Mouse (Mus musculus) liver, embryonic 13.5 days (tissue): ENCODE measurements at regions not wholly inside any gene's neighbourhood (a gene's known extent, or its start where the extent isn't known, plus 50 kb on each side); places are given as distances from the start of the nearest gene placed in this dataset.

Experiments used
- ATAC-seq: fragments of 200-750 bp; cut with Nextera tagmentation; 2 replicates; pipeline ENCODE4 v1.8.0; 2017; ENCODE audit warnings: low read depth, mild to moderate bottlenecking, moderate number of reproducible peaks, moderate library complexity
- DNase-seq: peaks from one replicate; pipeline ENCODE4 v3.0.0; 2022
- H3K27ac ChIP-seq: fragments of 300-500 bp; sonication (generic); 2 replicates; pipeline ENCODE4 v1.5.1; 2015; ENCODE audit warnings: moderate library complexity, mild to moderate bottlenecking, inconsistent platforms
- H3K27me3 ChIP-seq: fragments of 300-500 bp; sonication (generic); 2 replicates; pipeline ENCODE4 v1.6.1; 2015; ENCODE audit warnings: mild to moderate bottlenecking, inconsistent platforms
- H3K36me3 ChIP-seq: fragments of 300-500 bp; sonication (generic); 2 replicates; pipeline ENCODE4 v1.6.1; 2015; ENCODE audit warnings: mild to moderate bottlenecking, inconsistent platforms
- H3K4me1 ChIP-seq: fragments of 300-500 bp; sonication (generic); replicated peaks from 2 replicates; pipeline ENCODE4 v1.6.1; 2015; ENCODE audit warnings: inconsistent platforms
- H3K4me2 ChIP-seq: fragments of 300-500 bp; sonication (generic); 2 replicates; pipeline ENCODE4 v1.6.1; 2015; ENCODE audit warnings: inconsistent platforms, mild to moderate bottlenecking, moderate library complexity
- H3K4me3 ChIP-seq: fragments of 300-500 bp; sonication (generic); replicated peaks from 2 replicates; pipeline ENCODE4 v1.5.1; 2015; ENCODE audit warnings: mild to moderate bottlenecking, inconsistent platforms
- H3K9ac ChIP-seq: fragments of 300-500 bp; sonication (generic); 2 replicates; pipeline ENCODE4 v1.6.1; 2015; ENCODE audit warnings: mild to moderate bottlenecking, inconsistent platforms
- H3K9me3 ChIP-seq: fragments of 300-500 bp; sonication (generic); replicated peaks from 2 replicates; pipeline ENCODE4 v1.6.1; 2016; ENCODE audit warnings: inconsistent platforms
- WGBS: fragments of 180-500 bp; shearing (Covaris S2); methylation state at CpG from one replicate; pipeline ENCODE4 v1.1.7; 2015; ENCODE audit not compliant: insufficient replicate concordance; 5-methylcytosine and 5-hydroxymethylcytosine counted together

GRCm38 (mm10) chr16:58300098-58300497 is 108.1 kb upstream of the Dcbld2 start:
- ATAC-seq (no peak), DNase-seq (no peak)
- Histone ChIP-seq H3K36me3 (no peaks in the 10 kb centered on the region), H3K4me3 (no peak overlapping the region), H3K9ac (no peak overlapping the region), H3K27ac (no peak overlapping the region), H3K27me3 (no peaks in the 10 kb centered on the region), H3K4me1 (no peaks in the 10 kb centered on the region), H3K9me3 (no peaks in the 10 kb centered on the region), H3K4me2 (no peak overlapping the region)
- WGBS: 72% methylated on average over 6 of the region's 6 CpGs

DNA sequence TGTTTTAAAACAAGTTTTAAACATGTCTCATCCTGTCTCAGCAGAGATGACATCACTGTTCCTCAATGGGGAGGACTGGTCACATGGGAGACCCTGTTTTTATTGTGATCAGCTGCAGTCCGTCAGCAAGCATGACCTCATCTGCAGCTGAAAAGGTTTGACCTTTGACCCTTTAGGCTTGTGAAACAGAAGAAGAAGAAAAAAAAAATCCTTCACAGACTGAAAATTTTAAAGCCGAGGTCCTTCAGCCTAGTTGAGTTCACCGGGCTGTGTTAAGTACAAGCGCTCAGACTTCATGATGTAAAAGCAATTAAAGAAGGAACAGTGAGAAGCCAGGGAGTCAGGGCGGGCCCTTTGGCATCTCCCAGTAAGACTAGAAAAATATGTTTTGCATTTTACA is 104.7 kb upstream of the Dcbld2 start:
- DNase-seq (no peak), ATAC-seq (no peak)
- Histone ChIP-seq H3K27me3 (no peaks in the 10 kb centered on the region), H3K4me3 (no peak overlapping the region), H3K4me2 (no peak overlapping the region), H3K9ac (no peak overlapping the region), H3K27ac (no peak overlapping the region), H3K9me3 (no peaks in the 10 kb centered on the region), H3K4me1 (no peaks in the 10 kb centered on the region), H3K36me3 (no peaks in the 10 kb centered on the region)
- 56% methylated on average over 5 of the region's 5 CpGs for WGBS

GRCm38 (mm10) chr16:58316889-58317455 is 91.3 kb upstream of the Dcbld2 start:
- DNase-seq (no peak), ATAC-seq (no peak)
- no peaks in the 10 kb centered on the region for H3K36me3 ChIP-seq
- no peak overlapping the region for H3K4me3 ChIP-seq
- WGBS: 66% methylated on average over 6 of the region's 6 CpGs
- no peaks in the 10 kb centered on the region for H3K27me3 ChIP-seq
- no peak overlapping the region for H3K9ac ChIP-seq
- no peak overlapping the region for H3K27ac ChIP-seq
- no peaks in the 10 kb centered on the region for H3K4me1 ChIP-seq
- H3K9me3 ChIP-seq: no peaks in the 10 kb centered on the region
- no peak overlapping the region for H3K4me2 ChIP-seq

DNA sequence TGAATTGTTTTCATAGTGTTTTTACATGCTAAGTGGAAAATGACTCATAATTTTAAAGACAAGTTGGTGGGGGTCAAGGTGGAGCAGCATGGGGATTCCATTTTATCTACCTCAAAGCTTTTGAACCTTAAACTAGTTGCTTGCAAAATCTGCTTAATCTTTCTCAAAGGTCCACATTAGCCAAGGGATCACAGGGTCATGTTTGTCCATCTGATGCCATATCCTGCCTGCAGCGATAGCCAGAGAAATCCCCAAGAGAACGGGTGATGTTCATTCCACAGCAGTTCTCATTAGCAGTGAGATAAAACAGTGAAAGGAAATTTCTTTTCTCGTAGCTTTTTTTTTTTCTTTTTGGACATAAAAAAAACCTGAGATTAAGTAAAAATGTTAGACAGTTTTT is 77.2 kb upstream of the Dcbld2 start:
- H3K4me2 ChIP-seq: no peak overlapping the region
- no peaks in the 10 kb centered on the region for H3K27me3 ChIP-seq
- H3K9ac ChIP-seq: no peak overlapping the region
- H3K9me3 ChIP-seq: no peaks in the 10 kb centered on the region
- no peaks in the 10 kb centered on the region for H3K36me3 ChIP-seq
- H3K4me3 ChIP-seq: no peak overlapping the region
- WGBS: 53% methylated on average over 3 of the region's 3 CpGs
- no peak overlapping the region for H3K27ac ChIP-seq
- peak; percentile 64; the same call in 1 of the 2 replicates for ATAC-seq
- DNase-seq: no peak
- H3K4me1 ChIP-seq: no peaks in the 10 kb centered on the region

- whole genome bisulfite sequencing: 65% methylated on average over 5 of the region's 5 CpGs
- H3K4me2 ChIP-seq: no peak overlapping the region
- no peak overlapping the region for H3K27ac ChIP-seq
- DNase-seq: no peak
- H3K4me1 ChIP-seq: no peaks in the 10 kb centered on the region
- no peaks in the 10 kb centered on the region for H3K36me3 ChIP-seq
- H3K9me3 ChIP-seq: no peaks in the 10 kb centered on the region
- ATAC-seq: no peak
- H3K4me3 ChIP-seq: no peak overlapping the region
- no peak overlapping the region for H3K9ac ChIP-seq
- H3K27me3 ChIP-seq: no peaks in the 10 kb centered on the region
Observed at GRCm38 (mm10) chr16:58343921-58344320, 64.3 kb upstream of the Dcbld2 start.

GRCm38 (mm10) chr16:58349354-58349753 is 58.9 kb upstream of the Dcbld2 start:
- Histone ChIP-seq H3K9me3 (no peaks in the 10 kb centered on the region), H3K27ac (no peak overlapping the region), H3K4me2 (no peak overlapping the region), H3K9ac (no peak overlapping the region), H3K36me3 (no peaks in the 10 kb centered on the region), H3K27me3 (no peaks in the 10 kb centered on the region), H3K4me3 (no peak overlapping the region), H3K4me1 (no peaks in the 10 kb centered on the region)
- WGBS: 57% methylated on average over 5 of the region's 5 CpGs
- DNase-seq (no peak), ATAC-seq (no peak)

GRCm38 (mm10) chr16:58349802-58350201 is 58.4 kb upstream of the Dcbld2 start:
- no peak overlapping the region for H3K27ac ChIP-seq
- H3K36me3 ChIP-seq: no peaks in the 10 kb centered on the region
- no peaks in the 10 kb centered on the region for H3K4me1 ChIP-seq
- no peak overlapping the region for H3K4me3 ChIP-seq
- H3K9me3 ChIP-seq: no peaks in the 10 kb centered on the region
- H3K9ac ChIP-seq: no peak overlapping the region
- DNase-seq (no peak), ATAC-seq (no peak)
- 33% methylated on average over 2 of the region's 2 CpGs for WGBS
- no peaks in the 10 kb centered on the region for H3K27me3 ChIP-seq
- no peak overlapping the region for H3K4me2 ChIP-seq

- DNase-seq (no peak), ATAC-seq (no peak)
- no peaks in the 10 kb centered on the region for H3K9me3 ChIP-seq
- no peak overlapping the region for H3K4me2 ChIP-seq
- no peaks in the 10 kb centered on the region for H3K27me3 ChIP-seq
- H3K4me3 ChIP-seq: no peak overlapping the region
- no peak overlapping the region for H3K27ac ChIP-seq
- H3K9ac ChIP-seq: no peak overlapping the region
- WGBS: 52% methylated on average over 3 of the region's 3 CpGs
- H3K4me1 ChIP-seq: no peaks in the 10 kb centered on the region
- H3K36me3 ChIP-seq: no peaks in the 10 kb centered on the region
Observed at GRCm38 (mm10) chr16:58352156-58352555, 56.1 kb upstream of the Dcbld2 start.

GRCm38 (mm10) chr16:58354551-58354950 is 53.7 kb upstream of the Dcbld2 start:
- ATAC-seq (no peak), DNase-seq (no peak)
- 59% methylated on average over 6 of the region's 6 CpGs for WGBS

More at GRCm38 (mm10) chr16:58354551-58354950, 53.7 kb upstream of the Dcbld2 start:
- no peak overlapping the region for H3K4me3 ChIP-seq
- H3K36me3 ChIP-seq: no peaks in the 10 kb centered on the region
- H3K27ac ChIP-seq: no peak overlapping the region
- H3K9ac ChIP-seq: no peak overlapping the region
- no peaks in the 10 kb centered on the region for H3K4me1 ChIP-seq
- H3K4me2 ChIP-seq: no peak overlapping the region
- no peaks in the 10 kb centered on the region for H3K27me3 ChIP-seq
- H3K9me3 ChIP-seq: no peaks in the 10 kb centered on the region
